Mouse (Mus musculus) lung, postnatal 0 days (tissue): ENCODE data around the gene Morn4. TPM values are rescaled to one million over a fixed set of nuclear protein-coding genes. Genes with fewer than 3 reads are reported as not detected.

Experiments used
- ATAC-seq: fragments of 200-750 bp; cut with Nextera tagmentation; 2 replicates; pipeline ENCODE4 v1.8.0; 2017; ENCODE audit warnings: moderate library complexity
- DNase-seq: peaks from one replicate; pipeline ENCODE4 v3.0.0-alpha.2; 2016; ENCODE audit warnings: low spot score
- H3K27ac ChIP-seq: fragments of 300-500 bp; sonication (generic); 2 replicates; pipeline ENCODE4 v1.5.1; 2014; ENCODE audit warnings: antibody characterized with exemption, mild to moderate bottlenecking, low read length, mixed read lengths
- H3K27me3 ChIP-seq: fragments of 300-500 bp; sonication (generic); replicated peaks from 2 replicates; pipeline ENCODE4 v1.6.1; 2014; ENCODE audit warnings: low read length, mixed read lengths; ENCODE audit not compliant: insufficient read depth
- H3K36me3 ChIP-seq: fragments of 300-500 bp; sonication (generic); 2 replicates; pipeline ENCODE4 v1.6.1; 2014; ENCODE audit warnings: low read length, mixed read lengths; ENCODE audit not compliant: insufficient read depth
- H3K4me1 ChIP-seq: fragments of 300-500 bp; sonication (generic); 2 replicates; pipeline ENCODE4 v1.6.1; 2014; ENCODE audit warnings: antibody characterized with exemption, low read depth, low read length, mixed read lengths; ENCODE audit not compliant: insufficient read depth
- H3K4me2 ChIP-seq: fragments of 300-500 bp; sonication (generic); replicated peaks from 2 replicates; pipeline ENCODE4 v1.6.1; 2014; ENCODE audit warnings: low read depth, mild to moderate bottlenecking, low read length, moderate library complexity, mixed read lengths
- H3K4me3 ChIP-seq: fragments of 300-500 bp; sonication (generic); 2 replicates; pipeline ENCODE4 v1.5.1; 2014; ENCODE audit warnings: low read depth, low read length
- H3K9ac ChIP-seq: fragments of 300-500 bp; sonication (generic); replicated peaks from 2 replicates; pipeline ENCODE4 v1.6.1; 2014; ENCODE audit warnings: low read depth, mild to moderate bottlenecking
- H3K9me3 ChIP-seq: fragments of 300-500 bp; sonication (generic); 2 replicates; pipeline ENCODE4 v1.6.1; 2016; ENCODE audit warnings: low read length, mixed read lengths
- CTCF ChIP-seq: IDR thresholded peaks from 2 replicates; pipeline ENCODE4 v1.5.1; 2016; ENCODE audit warnings: antibody characterized with exemption, mild to moderate bottlenecking
- EP300 ChIP-seq: IDR thresholded peaks from 2 replicates; pipeline ENCODE4 v1.6.1; 2016; ENCODE audit warnings: antibody characterized with exemption, mild to moderate bottlenecking, control low read depth
- WGBS: fragments of 180-500 bp; shearing (Covaris S2); extraction: QIAGEN DNeasy Blood & Tissue Kit; methylation state at CpG from one replicate; pipeline ENCODE4 v1.1.7; 2014; 5-methylcytosine and 5-hydroxymethylcytosine counted together
- polyA plus RNA-seq: library from polyadenylated mRNA; unstranded; fragments of >200 nt; fragmentation: Nextera tagmentation; extraction: Ambion mirVana; gene quantifications from 2 replicates; pipeline ENCODE4 v1.2.1, GENCODE M21; 2015

Morn4 gene
- polyA plus RNA-seq, 1 experiment from 2014 or later, result 5.8 TPM

DNA sequence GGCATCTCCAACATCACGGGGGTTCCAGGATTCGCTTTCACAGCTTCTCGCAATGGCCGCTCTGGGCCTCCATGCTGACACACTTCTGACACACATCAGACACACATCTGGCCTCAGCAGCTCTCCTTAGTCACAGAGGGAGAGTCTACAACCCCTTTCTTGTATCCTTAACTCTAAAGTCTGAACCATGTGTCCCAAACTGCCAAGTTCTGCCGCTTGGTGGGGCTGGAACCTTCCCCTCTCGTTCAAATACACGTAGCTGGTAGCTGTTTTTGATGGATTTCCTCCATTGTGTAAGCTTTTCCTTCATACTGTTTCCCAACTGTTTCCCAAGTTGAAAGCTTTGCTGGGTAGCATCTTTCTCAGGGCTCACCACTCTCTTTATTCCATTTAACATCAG, 14.9 kb downstream of the Morn4 start:
- peak; percentile 67 for TF ChIP-seq CTCF
- no peak for TF ChIP-seq EP300
- Histone ChIP-seq H3K4me3 (no peak overlapping the region), H3K27ac (no peak overlapping the region), H3K36me3 (no peaks in the 10 kb centered on the region), H3K4me2 (no peak overlapping the region), H3K27me3 (no peaks in the 10 kb centered on the region), H3K4me1 (no peaks in the 10 kb centered on the region), H3K9me3 (no peaks in the 10 kb centered on the region), H3K9ac (no peak overlapping the region)
- DNase-seq, result peak; percentile 62
- ATAC-seq, result no peak
- 62% methylated on average over 7 of the region's 7 CpGs for WGBS

DNA sequence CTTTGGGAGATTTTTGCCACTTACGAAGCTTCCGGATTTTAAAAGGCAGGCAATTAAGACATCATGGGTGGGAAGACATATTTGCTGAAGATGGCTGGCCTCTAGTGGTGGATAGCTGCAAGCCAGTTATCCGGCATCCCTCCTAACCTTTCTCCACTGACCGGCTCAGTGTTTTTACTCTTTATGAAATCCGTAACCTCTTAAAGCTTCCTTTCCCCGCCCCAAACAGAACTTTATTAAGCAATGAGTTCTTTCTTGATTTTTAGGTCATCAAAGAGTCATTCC, 17.0 kb downstream of the Morn4 start:
- ATAC-seq, result peak; percentile 51
- H3K36me3 ChIP-seq, result no peaks in the 10 kb centered on the region
- H3K4me1 ChIP-seq, result no peaks in the 10 kb centered on the region
- 46% methylated on average over 6 of the region's 6 CpGs for WGBS
- no peak overlapping the region for H3K9ac ChIP-seq
- H3K4me2 ChIP-seq, result no peak overlapping the region
- H3K27ac ChIP-seq, result peak overlapping the region; percentile 68
- no peaks in the 10 kb centered on the region for H3K9me3 ChIP-seq
- DNase-seq, result peak; percentile 62
- TF ChIP-seq EP300 (no peak), CTCF (peak; percentile 79)
- no peaks in the 10 kb centered on the region for H3K27me3 ChIP-seq
- no peak overlapping the region for H3K4me3 ChIP-seq

DNA sequence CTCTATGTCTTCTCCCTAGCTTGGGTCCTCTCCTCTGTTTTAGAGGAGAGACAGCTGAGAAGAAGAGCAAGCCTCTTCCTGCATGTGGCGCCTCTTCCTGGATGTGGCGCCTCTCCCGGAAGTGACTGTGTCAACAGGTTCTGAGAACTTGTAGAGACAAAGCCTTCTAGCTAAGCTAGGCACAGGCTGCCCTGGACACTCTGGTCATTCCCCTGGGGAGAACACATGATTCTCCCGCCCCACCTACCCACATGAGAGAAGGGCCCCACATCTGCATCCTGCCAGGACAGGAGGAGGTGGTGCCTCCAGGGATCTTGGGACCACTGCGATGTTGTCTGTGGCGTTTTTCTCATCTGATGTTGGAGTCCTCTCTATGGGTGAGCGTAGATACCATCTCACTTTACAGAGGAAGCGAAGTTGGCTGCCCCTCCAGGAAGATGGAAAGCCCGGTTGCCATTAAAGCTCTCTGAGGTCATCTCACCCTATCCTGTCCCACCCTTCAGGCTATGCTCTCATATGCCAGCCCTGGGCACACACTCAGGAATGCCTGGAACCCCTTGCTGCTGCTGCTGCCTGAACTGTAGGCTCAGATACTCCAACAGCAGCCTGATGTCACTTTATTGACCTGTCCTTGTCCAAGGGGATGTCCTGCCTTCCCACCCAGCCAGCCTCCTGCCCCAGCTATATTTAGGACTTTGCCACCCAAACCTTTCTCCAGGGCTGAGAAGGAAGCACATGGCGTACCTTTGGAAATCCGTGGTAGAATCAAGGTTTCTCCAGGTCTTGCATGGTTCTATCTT, 17.5 kb downstream of the Morn4 start:
- DNase-seq (peak; percentile 61), ATAC-seq (peak; percentile 91)
- peak; percentile 88 for TF ChIP-seq EP300
- no peak for TF ChIP-seq CTCF
- Histone ChIP-seq H3K27me3 (no peaks in the 10 kb centered on the region), H3K4me2 (no peak overlapping the region), H3K9me3 (no peaks in the 10 kb centered on the region), H3K27ac (peak overlapping the region; percentile 68), H3K9ac (no peak overlapping the region), H3K36me3 (no peaks in the 10 kb centered on the region), H3K4me3 (no peak overlapping the region), H3K4me1 (no peaks in the 10 kb centered on the region)
- WGBS, result 61% methylated on average over 11 of the region's 11 CpGs

DNA sequence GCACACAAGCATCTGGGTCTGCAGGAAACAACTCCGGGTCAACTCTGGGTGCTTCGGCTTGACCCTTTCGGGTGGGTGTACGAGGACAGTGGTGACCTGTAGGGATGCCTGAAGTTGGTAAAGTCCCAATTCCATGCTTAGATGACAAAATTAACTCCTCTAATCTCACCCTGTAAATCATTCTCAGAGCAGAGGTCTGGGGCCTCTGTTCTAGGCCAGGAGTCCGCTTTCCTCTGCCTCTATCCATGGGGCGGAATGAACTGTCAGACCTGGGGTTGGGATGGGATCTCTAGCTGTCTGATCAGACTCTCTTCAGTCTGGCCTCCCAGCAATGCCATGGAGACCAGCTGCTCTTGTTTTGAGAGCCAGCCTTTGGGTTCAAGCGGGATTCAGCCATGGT, 24.7 kb downstream of the Morn4 start:
- TF ChIP-seq CTCF (no peak), EP300 (no peak)
- DNase-seq (no peak), ATAC-seq (no peak)
- Histone ChIP-seq H3K9ac (no peak overlapping the region), H3K36me3 (no peaks in the 10 kb centered on the region), H3K4me1 (no peaks in the 10 kb centered on the region), H3K9me3 (no peaks in the 10 kb centered on the region), H3K27ac (no peak overlapping the region), H3K4me2 (no peak overlapping the region), H3K27me3 (no peaks in the 10 kb centered on the region), H3K4me3 (no peak overlapping the region)
- 86% methylated on average over 7 of the region's 7 CpGs for WGBS

DNA sequence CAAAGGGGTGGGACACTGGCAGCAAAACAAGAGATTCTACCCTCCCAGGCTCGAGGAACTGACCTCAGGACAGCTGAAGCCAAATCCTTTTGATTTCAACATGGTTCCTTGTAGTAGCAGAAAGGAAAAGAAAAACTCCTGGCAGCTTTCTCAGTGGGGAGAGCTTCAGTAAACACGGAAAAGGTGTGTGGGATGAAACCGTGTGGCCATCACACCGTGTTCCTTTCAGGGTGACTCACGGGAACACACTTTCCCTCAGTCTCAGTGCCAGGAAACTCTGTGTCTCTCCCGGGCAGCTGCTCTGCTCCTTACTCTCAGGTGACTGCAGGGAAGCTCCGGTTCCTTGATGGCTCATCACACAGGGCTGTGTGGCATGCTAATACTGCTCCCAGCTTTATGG, 27.7 kb downstream of the Morn4 start:
- peak; percentile 49; the same call in 1 of the 2 replicates for ATAC-seq
- no peaks in the 10 kb centered on the region for H3K27me3 ChIP-seq
- no peaks in the 10 kb centered on the region for H3K36me3 ChIP-seq
- 0 out of 2 replicates have a peak overlapping the region, but pooled peaks have one; percentile 9 for H3K27ac ChIP-seq
- peak; percentile 46 for DNase-seq
- 42% methylated on average over 7 of the region's 7 CpGs for WGBS
- H3K4me1 ChIP-seq, result no peaks in the 10 kb centered on the region
- TF ChIP-seq EP300 (peak; percentile 91), CTCF (no peak)
- H3K9ac ChIP-seq, result no peak overlapping the region
- H3K4me2 ChIP-seq, result no peak overlapping the region
- no peaks in the 10 kb centered on the region for H3K9me3 ChIP-seq
- H3K4me3 ChIP-seq, result no peak overlapping the region

DNA sequence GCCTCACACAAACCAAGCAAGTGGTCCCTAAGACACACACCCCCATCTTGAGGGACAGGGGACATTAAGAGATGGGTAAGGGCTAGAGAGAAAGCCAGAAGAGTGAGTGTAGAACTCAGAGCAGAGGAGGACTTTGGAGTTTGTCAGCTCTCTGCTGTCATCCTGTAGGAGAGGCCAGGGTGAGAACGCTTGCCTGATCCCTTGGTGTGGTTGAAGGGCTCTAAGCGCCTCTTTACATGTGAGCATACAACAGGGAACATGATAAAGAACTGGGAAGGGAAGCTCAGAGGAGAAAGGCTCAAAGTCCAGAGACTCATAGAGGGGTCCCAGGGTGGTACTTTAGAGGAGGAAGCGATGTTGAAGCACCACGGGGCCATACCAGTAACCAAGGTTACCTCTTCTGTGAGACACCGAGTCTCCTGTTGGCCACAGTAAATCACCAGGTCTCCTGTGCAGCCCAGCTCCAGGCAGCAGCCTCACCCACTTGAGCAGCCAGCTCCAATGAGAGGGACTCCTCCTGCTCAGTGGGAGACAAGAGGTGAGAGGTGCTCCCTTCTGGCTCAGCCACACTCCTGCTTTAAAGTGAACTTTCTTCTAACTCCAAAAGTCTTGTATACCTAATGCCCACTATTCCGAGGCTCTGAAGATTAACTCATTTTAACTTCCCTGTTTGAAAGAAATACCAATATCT, 29.3 kb downstream of the Morn4 start:
- H3K4me2 ChIP-seq, result no peak overlapping the region
- DNase-seq (no peak), ATAC-seq (peak; percentile 34; the same call in 1 of the 2 replicates)
- H3K4me1 ChIP-seq, result no peaks in the 10 kb centered on the region
- H3K27me3 ChIP-seq, result no peaks in the 10 kb centered on the region
- no peak for TF ChIP-seq CTCF
- TF ChIP-seq EP300, result no peak
- WGBS, result 60% methylated on average over 6 of the region's 6 CpGs
- no peaks in the 10 kb centered on the region for H3K9me3 ChIP-seq
- H3K36me3 ChIP-seq, result no peaks in the 10 kb centered on the region
- H3K4me3 ChIP-seq, result no peak overlapping the region
- no peak overlapping the region for H3K9ac ChIP-seq
- H3K27ac ChIP-seq, result no peak overlapping the region
